Mouse (Mus musculus) spleen, postnatal 14 days (tissue): ENCODE data around the gene Gjb1.
A peak's percentile ranks its signal among the peaks of the same experiment; 100 is the strongest.
"Not testable (repeated sequence)": the region's sequence is repeated elsewhere in the genome, so short reads cannot be mapped to it uniquely, and the experiment has no call there.

Source experiments
- DNase-seq, 2 experiments: peaks; one replicate each; pipeline ENCODE4 v3.0.0; 2021 to 2022; ENCODE audit warnings: low spot score in 2 of 2

Gjb1 gene

GRCm38 (mm10) chrX:101376190-101376968, at the start of gene Gjb1:
Gjb1 (plus strand) TSS chrX:101376378.
- DNase-seq, result no peak

- DNase-seq, result peak; percentile 10 to 42
Observed at GRCm38 (mm10) chrX:101329372-101330028, 46.7 kb upstream of the Gjb1 start.

- DNase-seq, result no peak
Observed at GRCm38 (mm10) chrX:101332031-101332374, 44.2 kb upstream of the Gjb1 start.

- DNase-seq, result peak; percentile 50 to 70
Observed at GRCm38 (mm10) chrX:101332375-101333211, 43.6 kb upstream of the Gjb1 start.

- peak in 1 of 2 experiments; percentile 9 for DNase-seq
Observed at GRCm38 (mm10) chrX:101334606-101335005, 41.6 kb upstream of the Gjb1 start.

- DNase-seq, result no peak
Observed at GRCm38 (mm10) chrX:101338666-101339065, 37.5 kb upstream of the Gjb1 start.

GRCm38 (mm10) chrX:101342837-101343236, 33.3 kb upstream of the Gjb1 start:
- not testable (repeated sequence) for DNase-seq

GRCm38 (mm10) chrX:101345456-101345855, 30.7 kb upstream of the Gjb1 start:
- no peak for DNase-seq

GRCm38 (mm10) chrX:101346475-101346874, 29.7 kb upstream of the Gjb1 start:
- no peak for DNase-seq

GRCm38 (mm10) chrX:101351188-101351587, 25.0 kb upstream of the Gjb1 start:
- DNase-seq, result no peak

GRCm38 (mm10) chrX:101358902-101359301, 17.3 kb upstream of the Gjb1 start:
- DNase-seq, result peak in 1 of 2 experiments; percentile 3

- no peak for DNase-seq
Observed at GRCm38 (mm10) chrX:101369001-101369400, 7.2 kb upstream of the Gjb1 start.

- no peak for DNase-seq
Observed at GRCm38 (mm10) chrX:101370573-101370972, 5.6 kb upstream of the Gjb1 start.

GRCm38 (mm10) chrX:101372946-101373345, 3.2 kb upstream of the Gjb1 start:
- no peak for DNase-seq

GRCm38 (mm10) chrX:101377076-101377475, 898 bp downstream of the Gjb1 start:
- no peak for DNase-seq

GRCm38 (mm10) chrX:101379744-101380143, 3.6 kb downstream of the Gjb1 start:
- DNase-seq, result no peak

GRCm38 (mm10) chrX:101383455-101383854, 7.3 kb downstream of the Gjb1 start:
- no peak for DNase-seq

GRCm38 (mm10) chrX:101384439-101385137, 8.4 kb downstream of the Gjb1 start:
- no peak for DNase-seq

GRCm38 (mm10) chrX:101386222-101386621, 10.0 kb downstream of the Gjb1 start:
- no peak for DNase-seq

GRCm38 (mm10) chrX:101388866-101389537, 12.8 kb downstream of the Gjb1 start:
- no peak for DNase-seq

- no peak for DNase-seq
Observed at GRCm38 (mm10) chrX:101394341-101394740, 18.2 kb downstream of the Gjb1 start.
